In genomic region chr3:94613258-94613878, GRCm38 (mm10) we compare ENCODE assay signal across 15 mouse cellular contexts. TPM values are rescaled to one million over a fixed set of nuclear protein-coding genes. Genes with fewer than 3 reads are reported as not detected.
A peak's percentile ranks its signal among the peaks of the same experiment; 100 is the strongest.
DNase-seq lines count a peak whose midpoint lies in the region; ATAC-seq and TF ChIP-seq lines count a peak whose summit lies in the region.
"Had no signal": no experiment of that assay in that cellular context is flagged by ENCODE, and none has a peak within 500 bp of the region (broad histone marks: within the 10 kb centered on the region; RNA-seq: fewer than 3 reads in every experiment).

No protein-coding gene starts in this region.

- ATAC-seq in forebrain, embryonic 11.5 days (replicated peaks; ENCODE audit: low FRiP score) = no peak
- ATAC-seq in forebrain, postnatal 0 days = no peak
- ATAC-seq: activated CD4-positive, CD25-positive, alpha-beta regulatory T cell, adult 4 months had no signal

- no peaks in the 10 kb centered on the region for H3K4me1 ChIP-seq in forebrain, embryonic 11.5 days (replicated peaks; ENCODE audit: control insufficient read depth, insufficient read depth, low read length)
- H3K4me1 ChIP-seq in forebrain, postnatal 0 days (ENCODE audit: insufficient read depth) = peaks cover 7% of the 10 kb centered on the region; the same call in 1 of the 2 replicates

- H3K9me3 ChIP-seq in forebrain, embryonic 11.5 days (ENCODE audit: control insufficient read depth, low read length) = no peaks in the 10 kb centered on the region
- H3K9me3 ChIP-seq in forebrain, postnatal 0 days (ENCODE audit: low read length) = no peaks in the 10 kb centered on the region
- H3K9me3 ChIP-seq: G1E; limb, embryonic 13.5 days; megakaryocyte, embryonic 14.5 days had no signal

- no peaks in the 10 kb centered on the region for H3K36me3 ChIP-seq in forebrain, embryonic 11.5 days (ENCODE audit: control insufficient read depth, insufficient read depth, low read length)
- no peaks in the 10 kb centered on the region for H3K36me3 ChIP-seq in forebrain, postnatal 0 days (ENCODE audit: insufficient read depth)
- H3K36me3 ChIP-seq: limb, embryonic 13.5 days had no signal

- 67% methylated on average over 7 of the region's 7 CpGs for WGBS in forebrain, embryonic 11.5 days
- 65% methylated on average over 7 of the region's 7 CpGs for WGBS in forebrain, postnatal 0 days

- no peak overlapping the region for H3K9ac ChIP-seq in forebrain, embryonic 11.5 days (ENCODE audit: low read length)
- H3K9ac ChIP-seq in forebrain, postnatal 0 days = no peak overlapping the region
- H3K9ac ChIP-seq: limb, embryonic 13.5 days had no signal

- no peaks in the 10 kb centered on the region for H3K27me3 ChIP-seq in forebrain, embryonic 11.5 days (ENCODE audit: control insufficient read depth, insufficient read depth, low read length)
- no peaks in the 10 kb centered on the region for H3K27me3 ChIP-seq in forebrain, postnatal 0 days (ENCODE audit: insufficient read depth, low read length)
- H3K27me3 ChIP-seq: limb, embryonic 13.5 days; megakaryocyte, embryonic 14.5 days had no signal

- H3K4me2 ChIP-seq in forebrain, embryonic 11.5 days (ENCODE audit: low read depth, low read length, severe bottlenecking) = no peak overlapping the region
- no peak overlapping the region for H3K4me2 ChIP-seq in forebrain, postnatal 0 days (ENCODE audit: low read depth)
- H3K4me2 ChIP-seq: limb, embryonic 13.5 days had no signal

- no peak for TF ChIP-seq CTCF in forebrain, postnatal 0 days (IDR thresholded peaks at IDR 0.05; ENCODE audit: low read depth)

- no peak overlapping the region for H3K27ac ChIP-seq in forebrain, embryonic 11.5 days (ENCODE audit: low read depth, low read length)
- H3K27ac ChIP-seq in forebrain, postnatal 0 days (ENCODE audit: low read depth, low read length) = no peak overlapping the region
- H3K27ac ChIP-seq: limb, embryonic 13.5 days had no signal

- peak; percentile 30 for DNase-seq in forebrain, embryonic 11.5 days (ENCODE audit: low spot score)
- no peak for DNase-seq in forebrain, postnatal 0 days
- DNase-seq in left cerebral cortex, postnatal 4 days = peak; percentile 3
- DNase-seq in left cerebral cortex, adult 18-20 months (ENCODE audit: low spot score in 2 of 2) = no peak
- peak; percentile 12 for DNase-seq in embryo, embryonic 9.5 days (ENCODE audit: extremely low spot score)
- DNase-seq in heart, postnatal 4 days = peak; percentile 11
- no peak for DNase-seq in cerebellum, postnatal 4 days (ENCODE audit: low spot score in 2 of 2)
- no peak for DNase-seq in cerebellum, adult 9-11 months
- DNase-seq: layer of hippocampus, adult 9-11 months; right cerebral cortex, adult 18-20 months had no signal

- intact Hi-C loops in left cerebral cortex, postnatal 4 days (cut with DNase I) = no loop called here

- H3K4me3 ChIP-seq in forebrain, embryonic 11.5 days (ENCODE audit: low read depth, low read length) = no peak overlapping the region
- H3K4me3 ChIP-seq in forebrain, postnatal 0 days (ENCODE audit: low read depth, low read length) = no peak overlapping the region
- H3K4me3 ChIP-seq: limb, embryonic 13.5 days; megakaryocyte, embryonic 14.5 days had no signal

RNA-seq across cellular contexts. Expression of gene Gm10972, which starts 29.5 kb away (rescaled TPM):
- not detected in 2 replicates for polyA plus RNA-seq in forebrain, embryonic 11.5 days (2014; fragmentation: Nextera tagmentation; extraction: Ambion mirVana)
- not detected in 2 replicates for total RNA-seq in forebrain, postnatal 0 days (2014; rRNA removed)
- polyA plus RNA-seq in forebrain, postnatal 0 days (2015; fragmentation: Nextera tagmentation; extraction: Ambion mirVana) = not detected in 2 replicates
- not detected for total RNA-seq in left cerebral cortex, postnatal 4 days (2021)
- total RNA-seq in left cerebral cortex, adult 18-20 months (2021) = not detected
- not detected for total RNA-seq in heart, postnatal 4 days (2021)
- total RNA-seq: G1E had no signal
- polyA plus RNA-seq: activated CD4-positive, CD25-positive, alpha-beta regulatory T cell, adult 4 months; brain, embryonic 14.5 days; G1E; limb, embryonic 13.5 days had no signal

RNA-seq across cellular contexts. Expression of gene Snx27, which starts 30.9 kb away (rescaled TPM):
- polyA plus RNA-seq in forebrain, embryonic 11.5 days (2014; fragmentation: Nextera tagmentation; extraction: Ambion mirVana) = 46.9 and 48.5 TPM in 2 replicates
- total RNA-seq in forebrain, postnatal 0 days (2014; rRNA removed) = 71.8 and 75.2 TPM in 2 replicates
- 49.0 and 80.0 TPM in 2 replicates for polyA plus RNA-seq in forebrain, postnatal 0 days (2015; fragmentation: Nextera tagmentation; extraction: Ambion mirVana)
- total RNA-seq in left cerebral cortex, postnatal 4 days (2021) = 100 to 1,000 TPM; 107 to 113 TPM
- 100 to 1,000 TPM; 106 TPM for total RNA-seq in left cerebral cortex, adult 18-20 months (2021)
- total RNA-seq in heart, postnatal 4 days (2021) = 10 to 100 TPM; 31.8 to 31.9 TPM

RNA-seq across cellular contexts. Expression of gene Tuft1, which starts 45.3 kb away (rescaled TPM):
- polyA plus RNA-seq in forebrain, embryonic 11.5 days (2014; fragmentation: Nextera tagmentation; extraction: Ambion mirVana) = 3.8 and 3.9 TPM in 2 replicates
- total RNA-seq in forebrain, postnatal 0 days (2014; rRNA removed) = 6.5 and 7.6 TPM in 2 replicates
- polyA plus RNA-seq in forebrain, postnatal 0 days (2015; fragmentation: Nextera tagmentation; extraction: Ambion mirVana) = 4.0 and 5.7 TPM in 2 replicates
- total RNA-seq in left cerebral cortex, postnatal 4 days (2021) = 1 to 10 TPM; 2.3 to 2.9 TPM
- 1 to 10 TPM; 2.5 to 2.8 TPM for total RNA-seq in left cerebral cortex, adult 18-20 months (2021)
- total RNA-seq in heart, postnatal 4 days (2021) = 10 to 100 TPM in 1 of 2 experiments, 1 to 10 TPM in 1; 8.1 to 10.2 TPM

Comparison
In these comparisons a context has a peak if more than half of its experiments do, and no peak if none do; other contexts are left out.
1. DNase-seq: peak in forebrain, embryonic 11.5 days (single experiment), left cerebral cortex, postnatal 4 days (single experiment), embryo, embryonic 9.5 days (single experiment) and heart, postnatal 4 days (single experiment); none in forebrain, postnatal 0 days (single experiment), left cerebral cortex, adult 18-20 months (0 of 2), cerebellum, postnatal 4 days (0 of 2) and cerebellum, adult 9-11 months (single experiment).